Mouse (Mus musculus) spleen, adult 12 weeks (tissue): Measurements from ENCODE around the gene Olfr548-ps1.

Experiments
- DNase-seq: peaks from one replicate; pipeline ENCODE4 v3.0.0; 2022; ENCODE audit warnings: low spot score

The Olfr548-ps1 gene

GRCm38 (mm10) chr7:102575998-102576397 lies 35.3 kb downstream of the Olfr548-ps1 start:
- DNase-seq = no peak

GRCm38 (mm10) chr7:102591786-102592185 lies 51.1 kb downstream of the Olfr548-ps1 start, which contains the start of gene Olfr551:
Olfr551 (minus strand) TSS chr7:102591886.
- no peak for DNase-seq
